Mouse (Mus musculus) forebrain, embryonic 14.5 days (tissue): ENCODE results near the gene Dab2ip. TPM values are rescaled to one million over a fixed set of nuclear protein-coding genes. Genes with fewer than 3 reads are reported as not detected.

Experiments
- ATAC-seq: fragments of 200-750 bp; cut with Nextera tagmentation; 2 replicates; pipeline ENCODE4 v1.8.0; 2017; ENCODE audit warnings: mild to moderate bottlenecking, moderate library complexity
- DNase-seq: peaks from one replicate; pipeline ENCODE4 v3.0.0-alpha.2; 2015; ENCODE audit warnings: low spot score
- H3K27ac ChIP-seq: fragments of 300-500 bp; sonication (generic); 2 replicates; pipeline ENCODE4 v1.5.1; 2014; ENCODE audit warnings: low read depth, mild to moderate bottlenecking, control low read depth, low read length, moderate library complexity
- H3K27me3 ChIP-seq: fragments of 300-500 bp; sonication (generic); replicated peaks from 2 replicates; pipeline ENCODE4 v1.6.1; 2014; ENCODE audit warnings: low read length, control low read depth, mixed read lengths; ENCODE audit not compliant: control insufficient read depth, insufficient read depth
- H3K36me3 ChIP-seq: fragments of 300-500 bp; sonication (generic); 2 replicates; pipeline ENCODE4 v1.6.1; 2014; ENCODE audit warnings: low read length, control low read depth; ENCODE audit not compliant: control insufficient read depth, insufficient read depth
- H3K4me1 ChIP-seq: fragments of 300-500 bp; sonication (generic); 2 replicates; pipeline ENCODE4 v1.6.1; 2014; ENCODE audit warnings: antibody characterized with exemption, low read length, control low read depth; ENCODE audit not compliant: control insufficient read depth, insufficient read depth
- H3K4me2 ChIP-seq: fragments of 300-500 bp; sonication (generic); 2 replicates; pipeline ENCODE4 v1.6.1; 2014; ENCODE audit warnings: mild to moderate bottlenecking, control low read depth, low read length
- H3K4me3 ChIP-seq: fragments of 300-500 bp; sonication (generic); 2 replicates; pipeline ENCODE4 v1.5.1; 2014; ENCODE audit warnings: low read depth, low read length, control low read depth
- H3K9ac ChIP-seq: fragments of 300-500 bp; sonication (generic); 2 replicates; pipeline ENCODE4 v1.6.1; 2014; ENCODE audit warnings: mild to moderate bottlenecking, low read length, control low read depth, moderate library complexity
- H3K9me3 ChIP-seq: fragments of 300-500 bp; sonication (generic); replicated peaks from 2 replicates; pipeline ENCODE4 v1.6.1; 2016; ENCODE audit warnings: low read length, control low read depth, mixed read lengths; ENCODE audit not compliant: control insufficient read depth
- WGBS: fragments of 180-500 bp; shearing (Covaris S2); extraction: QIAGEN DNeasy Blood & Tissue Kit; methylation state at CpG from one replicate; pipeline ENCODE4 v1.1.7; 2014; 5-methylcytosine and 5-hydroxymethylcytosine counted together
- polyA plus RNA-seq: library from polyadenylated mRNA; unstranded; fragments of >200 nt; fragmentation: Nextera tagmentation; extraction: Ambion mirVana; gene quantifications from 2 replicates; pipeline ENCODE4 v1.2.1, GENCODE M21; 2014

The Dab2ip gene
- polyA plus RNA-seq, 1 experiment from 2014 or later, result 29.7 TPM

GRCm38 (mm10) chr2:35598819-35599218 is 40.8 kb downstream of the Dab2ip start:
- Histone ChIP-seq H3K36me3 (no peaks in the 10 kb centered on the region), H3K4me2 (no peak overlapping the region), H3K4me3 (no peak overlapping the region), H3K4me1 (no peaks in the 10 kb centered on the region), H3K27ac (no peak overlapping the region), H3K9me3 (no peaks in the 10 kb centered on the region), H3K9ac (no peak overlapping the region), H3K27me3 (no peaks in the 10 kb centered on the region)
- 77% methylated on average over 3 of the region's 3 CpGs for WGBS
- ATAC-seq (no peak), DNase-seq (no peak)

GRCm38 (mm10) chr2:35601665-35602064 is 43.6 kb downstream of the Dab2ip start:
- Histone ChIP-seq H3K4me3 (no peak overlapping the region), H3K4me2 (no peak overlapping the region), H3K9me3 (no peaks in the 10 kb centered on the region), H3K4me1 (no peaks in the 10 kb centered on the region), H3K27ac (no peak overlapping the region), H3K36me3 (no peaks in the 10 kb centered on the region), H3K27me3 (no peaks in the 10 kb centered on the region), H3K9ac (no peak overlapping the region)
- WGBS, result 68% methylated on average over 3 of the region's 3 CpGs
- ATAC-seq (no peak), DNase-seq (no peak)

- H3K27me3 ChIP-seq, result no peaks in the 10 kb centered on the region
- no peak overlapping the region for H3K9ac ChIP-seq
- no peaks in the 10 kb centered on the region for H3K9me3 ChIP-seq
- H3K27ac ChIP-seq, result no peak overlapping the region
- WGBS, result 13% methylated on average over 8 of the region's 8 CpGs
- H3K4me2 ChIP-seq, result no peak overlapping the region
- DNase-seq, result no peak
- H3K4me1 ChIP-seq, result peaks cover 19% of the 10 kb centered on the region
- no peak for ATAC-seq
- no peak overlapping the region for H3K4me3 ChIP-seq
- no peaks in the 10 kb centered on the region for H3K36me3 ChIP-seq
These were observed 49.4 kb downstream of the Dab2ip start for GRCm38 (mm10) chr2:35607476-35607875.

GRCm38 (mm10) chr2:35608856-35609255 is 50.8 kb downstream of the Dab2ip start:
- 94% methylated on average over 7 of the region's 7 CpGs for WGBS
- Histone ChIP-seq H3K9me3 (no peaks in the 10 kb centered on the region), H3K4me1 (peaks cover 19% of the 10 kb centered on the region), H3K4me2 (no peak overlapping the region), H3K9ac (no peak overlapping the region), H3K36me3 (no peaks in the 10 kb centered on the region), H3K27ac (no peak overlapping the region), H3K27me3 (no peaks in the 10 kb centered on the region), H3K4me3 (no peak overlapping the region)
- ATAC-seq (no peak), DNase-seq (no peak)

GRCm38 (mm10) chr2:35609317-35609716 is 51.3 kb downstream of the Dab2ip start:
- no peak overlapping the region for H3K4me2 ChIP-seq
- peaks cover 19% of the 10 kb centered on the region for H3K4me1 ChIP-seq
- no peak overlapping the region for H3K9ac ChIP-seq
- H3K9me3 ChIP-seq, result no peaks in the 10 kb centered on the region
- DNase-seq (no peak), ATAC-seq (no peak)
- 72% methylated on average over 9 of the region's 9 CpGs for WGBS
- no peaks in the 10 kb centered on the region for H3K27me3 ChIP-seq
- no peak overlapping the region for H3K4me3 ChIP-seq
- no peaks in the 10 kb centered on the region for H3K36me3 ChIP-seq
- no peak overlapping the region for H3K27ac ChIP-seq

GRCm38 (mm10) chr2:35610168-35610951 is 52.3 kb downstream of the Dab2ip start:
- Histone ChIP-seq H3K4me1 (peaks cover 19% of the 10 kb centered on the region), H3K36me3 (no peaks in the 10 kb centered on the region), H3K27ac (peak overlapping the region; percentile 17; the same call in 1 of the 2 replicates), H3K27me3 (no peaks in the 10 kb centered on the region), H3K4me3 (no peak overlapping the region), H3K9ac (no peak overlapping the region), H3K9me3 (no peaks in the 10 kb centered on the region), H3K4me2 (no peak overlapping the region)
- DNase-seq, result peak; percentile 54
- ATAC-seq, result peak; percentile 79
- WGBS, result 5% methylated on average over 11 of the region's 11 CpGs

- ATAC-seq, result peak; percentile 13; the same call in 1 of the 2 replicates
- Histone ChIP-seq H3K4me3 (no peak overlapping the region), H3K4me1 (peaks cover 19% of the 10 kb centered on the region), H3K36me3 (no peaks in the 10 kb centered on the region), H3K4me2 (no peak overlapping the region), H3K9me3 (no peaks in the 10 kb centered on the region), H3K27ac (peak overlapping the region; percentile 17; the same call in 1 of the 2 replicates), H3K27me3 (no peaks in the 10 kb centered on the region), H3K9ac (no peak overlapping the region)
- WGBS, result 75% methylated on average over 7 of the region's 7 CpGs
- no peak for DNase-seq
These were observed 52.9 kb downstream of the Dab2ip start for GRCm38 (mm10) chr2:35610976-35611375.

GRCm38 (mm10) chr2:35611645-35612044 is 53.6 kb downstream of the Dab2ip start:
- H3K4me1 ChIP-seq, result peaks cover 19% of the 10 kb centered on the region
- H3K27me3 ChIP-seq, result no peaks in the 10 kb centered on the region
- no peak overlapping the region for H3K4me3 ChIP-seq
- WGBS, result 75% methylated on average over 4 of the region's 4 CpGs
- H3K36me3 ChIP-seq, result no peaks in the 10 kb centered on the region
- H3K9ac ChIP-seq, result no peak overlapping the region
- no peak overlapping the region for H3K4me2 ChIP-seq
- H3K27ac ChIP-seq, result no peak overlapping the region
- H3K9me3 ChIP-seq, result no peaks in the 10 kb centered on the region
- no peak for ATAC-seq
- no peak for DNase-seq

- DNase-seq, result no peak
- Histone ChIP-seq H3K27ac (no peak overlapping the region), H3K9me3 (no peaks in the 10 kb centered on the region), H3K4me3 (no peak overlapping the region), H3K27me3 (no peaks in the 10 kb centered on the region), H3K4me1 (peaks cover 19% of the 10 kb centered on the region), H3K4me2 (no peak overlapping the region), H3K36me3 (no peaks in the 10 kb centered on the region), H3K9ac (no peak overlapping the region)
- WGBS, result 87% methylated on average over 7 of the region's 7 CpGs
- ATAC-seq, result no peak
These were observed 54.2 kb downstream of the Dab2ip start for GRCm38 (mm10) chr2:35612297-35612696.
